Mouse (Mus musculus) testis, adult 2 months (tissue): ENCODE measurements around the gene Crabp2.

ENCODE experiments used
- CTCF ChIP-seq: fragments of 200-500 bp; IDR thresholded peaks from 2 replicates; pipeline ENCODE4 v1.5.1; 2012; ENCODE audit warnings: low read depth, mild to moderate bottlenecking, inconsistent platforms, low read length, moderate library complexity; ENCODE audit not compliant: control insufficient read depth, insufficient read depth, insufficient replicate concordance
- POLR2A ChIP-seq: fragments of 200-500 bp; IDR thresholded peaks from 2 replicates; pipeline ENCODE4 v1.6.1; 2012; ENCODE audit warnings: low read depth, mild to moderate bottlenecking, inconsistent platforms, low read length, moderate library complexity; ENCODE audit not compliant: control insufficient read depth

DNA sequence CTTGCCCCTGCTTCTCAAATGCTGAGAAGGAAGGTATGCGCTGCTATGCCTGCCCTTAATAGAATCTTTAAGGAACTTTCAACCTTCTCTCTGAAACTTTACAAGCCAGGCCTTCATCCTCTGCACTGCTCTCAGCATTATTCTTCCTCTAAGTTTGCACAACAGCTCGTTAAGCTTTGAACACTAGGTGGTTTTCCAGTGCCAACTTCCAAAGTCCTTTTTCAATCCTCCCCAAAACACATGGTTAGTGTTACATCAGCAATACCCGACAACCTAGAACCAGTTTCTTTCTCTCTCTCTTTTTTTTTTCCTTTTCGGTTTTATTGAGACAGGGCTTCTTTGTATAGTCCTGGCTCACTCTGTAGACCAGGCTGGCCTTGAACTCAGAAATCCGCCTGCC is 14.4 kb upstream of the Crabp2 start:
- TF ChIP-seq CTCF, result no peak
- no peak for TF ChIP-seq POLR2A
